Mouse (Mus musculus): ENCODE measurements around the gene Ttc28. TPM values are rescaled to one million over a fixed set of nuclear protein-coding genes. Genes with fewer than 3 reads are reported as not detected.

Ttc28 gene
- polyA plus RNA-seq, 2 experiments = 0.48 to 0.81 TPM

GRCm38 (mm10) chr5:111231044-111231443 is 351.4 kb downstream of the Ttc28 start:
- no peaks in the 10 kb centered on the region for H3K27me3 ChIP-seq (ENCODE audit: control insufficient read depth, insufficient read depth, low read length)

GRCm38 (mm10) chr5:111231769-111232168 is 352.2 kb downstream of the Ttc28 start:
- Histone ChIP-seq H3K4me3 (ENCODE audit: insufficient read depth in 1 of 2, low read depth in 2 of 2, low read length in 2 of 2) (no peak overlapping the region), H3K4me1 (replicated peaks; ENCODE audit: control insufficient read depth in 2 of 2, insufficient read depth in 2 of 2, low read length in 1 of 2) (0 out of 4 replicates have a peak, but pooled peaks cover 0 to 3% of the 10 kb centered on the region in 2 experiments), H3K36me3 (replicated peaks; ENCODE audit: control insufficient read depth, insufficient read depth, low read depth) (no peaks in the 10 kb centered on the region), H3K27me3 (ENCODE audit: control insufficient read depth, insufficient read depth, low read length) (no peaks in the 10 kb centered on the region), H3K9me3 (ENCODE audit: control insufficient read depth, low read length) (no peaks in the 10 kb centered on the region), H3K27ac (no peak overlapping the region), H3K4me2 (ENCODE audit: low read depth) (no peak overlapping the region), H3K9ac (replicated peaks) (no peak overlapping the region)
- WGBS (ENCODE audit: insufficient replicate concordance) = 53% methylated on average over 1 of the region's 1 CpGs
- DNase-seq (ENCODE audit: low read depth in 3 of 3, low spot score in 3 of 3) = no peak
- TF ChIP-seq EP300 (IDR thresholded peaks at IDR 0.05; ENCODE audit: low read depth) = no peak
- no peak for TF ChIP-seq CTCF (IDR thresholded peaks at IDR 0.05; ENCODE audit: low read depth)
- ATAC-seq (ENCODE audit: insufficient read depth) = no peak

More at GRCm38 (mm10) chr5:111231044-111231443, 351.4 kb downstream of the Ttc28 start:
- WGBS (ENCODE audit: insufficient replicate concordance) = 76% methylated on average over 13 of the region's 13 CpGs
- Histone ChIP-seq H3K9ac (replicated peaks) (no peak overlapping the region), H3K4me3 (ENCODE audit: insufficient read depth in 1 of 2, low read depth in 2 of 2, low read length in 2 of 2) (no peak overlapping the region), H3K27ac (no peak overlapping the region), H3K36me3 (replicated peaks; ENCODE audit: control insufficient read depth, insufficient read depth, low read depth) (no peaks in the 10 kb centered on the region), H3K4me1 (replicated peaks; ENCODE audit: control insufficient read depth in 2 of 2, insufficient read depth in 2 of 2, low read length in 1 of 2) (0 out of 4 replicates have a peak, but pooled peaks cover 0 to 3% of the 10 kb centered on the region in 2 experiments), H3K9me3 (ENCODE audit: control insufficient read depth, low read length) (no peaks in the 10 kb centered on the region), H3K4me2 (ENCODE audit: low read depth) (no peak overlapping the region)
- no peak for TF ChIP-seq CTCF (IDR thresholded peaks at IDR 0.05; ENCODE audit: low read depth)
- no peak for TF ChIP-seq EP300 (IDR thresholded peaks at IDR 0.05; ENCODE audit: low read depth)
- DNase-seq (ENCODE audit: low read depth in 3 of 3, low spot score in 3 of 3) (no peak), ATAC-seq (ENCODE audit: insufficient read depth) (no peak)

- Histone ChIP-seq H3K27ac (no peak overlapping the region), H3K4me3 (ENCODE audit: insufficient read depth in 1 of 2, low read depth in 2 of 2, low read length in 2 of 2) (no peak overlapping the region), H3K9ac (replicated peaks) (no peak overlapping the region), H3K36me3 (replicated peaks; ENCODE audit: control insufficient read depth, insufficient read depth, low read depth) (no peaks in the 10 kb centered on the region), H3K4me2 (ENCODE audit: low read depth) (no peak overlapping the region), H3K4me1 (replicated peaks; ENCODE audit: control insufficient read depth in 2 of 2, insufficient read depth in 2 of 2, low read length in 1 of 2) (no peaks in the 10 kb centered on the region), H3K27me3 (ENCODE audit: control insufficient read depth, insufficient read depth, low read length) (no peaks in the 10 kb centered on the region), H3K9me3 (ENCODE audit: control insufficient read depth, low read length) (no peaks in the 10 kb centered on the region)
- no peak for TF ChIP-seq EP300 (IDR thresholded peaks at IDR 0.05; ENCODE audit: low read depth)
- no peak for TF ChIP-seq CTCF (IDR thresholded peaks at IDR 0.05; ENCODE audit: low read depth)
- no peak for ATAC-seq (ENCODE audit: insufficient read depth)
- DNase-seq (ENCODE audit: low read depth in 3 of 3, low spot score in 3 of 3) = no peak
- WGBS (ENCODE audit: insufficient replicate concordance) = 61% methylated on average over 24 of the region's 24 CpGs
Measured at GRCm38 (mm10) chr5:111233022-111233709, 353.6 kb downstream of the Ttc28 start.

- TF ChIP-seq EP300 (IDR thresholded peaks at IDR 0.05; ENCODE audit: low read depth) = no peak
- TF ChIP-seq CTCF (IDR thresholded peaks at IDR 0.05; ENCODE audit: low read depth) = no peak
- H3K27me3 ChIP-seq (ENCODE audit: control insufficient read depth, insufficient read depth, low read length) = no peaks in the 10 kb centered on the region
- WGBS (ENCODE audit: insufficient replicate concordance) = 64% methylated on average over 12 of the region's 12 CpGs
- no peak for ATAC-seq (ENCODE audit: insufficient read depth)
- H3K36me3 ChIP-seq (replicated peaks; ENCODE audit: control insufficient read depth, insufficient read depth, low read depth) = no peaks in the 10 kb centered on the region
- no peak overlapping the region for H3K4me2 ChIP-seq (ENCODE audit: low read depth)
- H3K4me3 ChIP-seq (ENCODE audit: insufficient read depth in 1 of 2, low read depth in 2 of 2, low read length in 2 of 2) = no peak overlapping the region
- H3K9ac ChIP-seq (replicated peaks) = no peak overlapping the region
- no peak overlapping the region for H3K27ac ChIP-seq
- no peak for DNase-seq (ENCODE audit: low read depth in 3 of 3, low spot score in 3 of 3)
- H3K4me1 ChIP-seq (replicated peaks; ENCODE audit: control insufficient read depth in 2 of 2, insufficient read depth in 2 of 2, low read length in 1 of 2) = no peaks in the 10 kb centered on the region
- no peaks in the 10 kb centered on the region for H3K9me3 ChIP-seq (ENCODE audit: control insufficient read depth, low read length)
Measured at GRCm38 (mm10) chr5:111235131-111235530, 355.5 kb downstream of the Ttc28 start.

- ATAC-seq (ENCODE audit: insufficient read depth) (no peak), DNase-seq (ENCODE audit: low read depth in 3 of 3, low spot score in 3 of 3) (no peak)
- no peak overlapping the region for H3K27ac ChIP-seq
- no peak overlapping the region for H3K4me2 ChIP-seq (ENCODE audit: low read depth)
- WGBS (ENCODE audit: insufficient replicate concordance) = 67% methylated on average over 9 of the region's 9 CpGs
- no peaks in the 10 kb centered on the region for H3K27me3 ChIP-seq (ENCODE audit: control insufficient read depth, insufficient read depth, low read length)
- H3K4me1 ChIP-seq (replicated peaks; ENCODE audit: control insufficient read depth in 2 of 2, insufficient read depth in 2 of 2, low read length in 1 of 2) = no peaks in the 10 kb centered on the region
- H3K9me3 ChIP-seq (ENCODE audit: control insufficient read depth, low read length) = no peaks in the 10 kb centered on the region
- no peak overlapping the region for H3K9ac ChIP-seq (replicated peaks)
- H3K36me3 ChIP-seq (replicated peaks; ENCODE audit: control insufficient read depth, insufficient read depth, low read depth) = no peaks in the 10 kb centered on the region
- H3K4me3 ChIP-seq (ENCODE audit: insufficient read depth in 1 of 2, low read depth in 2 of 2, low read length in 2 of 2) = no peak overlapping the region
- TF ChIP-seq CTCF (IDR thresholded peaks at IDR 0.05; ENCODE audit: low read depth) (no peak), EP300 (IDR thresholded peaks at IDR 0.05; ENCODE audit: low read depth) (no peak)
Measured at GRCm38 (mm10) chr5:111237176-111237636, 357.6 kb downstream of the Ttc28 start.
